Mouse (Mus musculus): ENCODE results near the gene Gng3.

DNA sequence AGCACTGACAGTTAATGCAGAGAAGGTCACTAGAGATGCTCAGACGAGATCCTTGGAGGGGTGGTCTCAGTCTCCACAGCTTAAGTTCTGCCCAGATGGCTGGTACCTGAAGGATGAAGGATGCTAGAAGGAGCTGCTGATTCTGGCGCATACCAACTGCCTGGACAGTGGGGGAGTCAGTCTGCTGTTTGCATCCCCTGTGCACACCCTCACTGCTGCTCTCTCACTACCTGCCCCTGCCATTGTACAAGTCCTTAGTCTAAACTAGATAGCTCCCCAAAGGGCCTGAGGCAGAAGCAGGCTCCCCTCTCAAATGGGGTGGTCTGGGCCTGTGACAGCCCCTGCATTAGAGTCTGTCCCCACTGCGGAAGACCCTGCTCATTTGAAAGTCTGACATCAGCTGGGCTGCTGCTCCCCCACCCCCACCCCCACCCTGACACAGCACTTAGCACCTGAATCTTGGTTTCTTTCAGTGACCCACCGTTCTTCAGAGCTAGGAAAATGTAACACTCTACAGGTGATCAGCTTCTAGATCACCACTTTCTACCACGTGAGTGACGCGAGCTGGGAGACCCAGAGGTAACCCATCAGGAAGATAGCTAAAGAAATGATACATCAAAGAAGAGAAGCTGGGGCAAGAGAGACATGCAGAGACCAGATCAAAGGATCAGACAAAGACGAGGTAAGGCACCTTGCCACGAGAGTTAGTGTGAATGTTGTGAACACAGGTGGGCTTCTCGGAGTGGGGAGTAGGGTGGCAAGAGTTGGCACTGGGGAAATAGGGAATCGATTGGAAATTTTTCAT, at the start of gene Gng3:
- TF ChIP-seq CTCF (IDR thresholded peaks at IDR 0.05; ENCODE audit: borderline replicate concordance, extremely low read depth, insufficient read depth, insufficient read length) (no peak), POLR2A (IDR thresholded peaks at IDR 0.05; ENCODE audit: borderline replicate concordance, extremely low read depth, insufficient read depth, insufficient read length, poor library complexity, severe bottlenecking) (peak; percentile 34; the same call in 1 of the 2 replicates)

Measured in brain, embryonic 14.5 days (tissue).